Mouse (Mus musculus) limb, embryonic 14.5 days (tissue): Measurements from ENCODE around the gene Necap2. TPM values are rescaled to one million over a fixed set of nuclear protein-coding genes. Genes with fewer than 3 reads are reported as not detected.

ENCODE experiments used
- ATAC-seq: fragments of 200-750 bp; cut with Nextera tagmentation; 2 replicates; pipeline ENCODE4 v1.8.0; 2017; ENCODE audit warnings: low read depth, moderate number of reproducible peaks, moderate TSS enrichment; ENCODE audit not compliant: low FRiP score
- DNase-seq: peaks from one replicate; pipeline ENCODE4 v3.0.0-alpha.2; 2015; ENCODE audit warnings: low spot score
- H3K27ac ChIP-seq: fragments of 300-500 bp; sonication (generic); replicated peaks from 2 replicates; pipeline ENCODE4 v1.5.1; 2014; ENCODE audit warnings: low read depth, mild to moderate bottlenecking, low read length, moderate library complexity, mixed read lengths
- H3K27me3 ChIP-seq: fragments of 300-500 bp; sonication (generic); 2 replicates; pipeline ENCODE4 v1.6.1; 2014; ENCODE audit warnings: low read length, mixed read lengths; ENCODE audit not compliant: control insufficient read depth, insufficient read depth
- H3K36me3 ChIP-seq: fragments of 300-500 bp; sonication (generic); 2 replicates; pipeline ENCODE4 v1.6.1; 2014; ENCODE audit warnings: mild to moderate bottlenecking, low read length, moderate library complexity, mixed read lengths; ENCODE audit not compliant: control insufficient read depth, insufficient read depth
- H3K4me1 ChIP-seq: fragments of 300-500 bp; sonication (generic); 2 replicates; pipeline ENCODE4 v1.6.1; 2014; ENCODE audit warnings: antibody characterized with exemption, low read length, mixed read lengths; ENCODE audit not compliant: control insufficient read depth, insufficient read depth
- H3K4me2 ChIP-seq: fragments of 300-500 bp; sonication (generic); replicated peaks from 2 replicates; pipeline ENCODE4 v1.6.1; 2014; ENCODE audit warnings: low read depth, mild to moderate bottlenecking, low read length, moderate library complexity; ENCODE audit not compliant: severe bottlenecking
- H3K4me3 ChIP-seq: fragments of 300-500 bp; sonication (generic); replicated peaks from 2 replicates; pipeline ENCODE4 v1.5.1; 2014; ENCODE audit warnings: low read length
- H3K9ac ChIP-seq: fragments of 300-500 bp; sonication (generic); 2 replicates; pipeline ENCODE4 v1.6.1; 2014; ENCODE audit warnings: mild to moderate bottlenecking, low read depth, low read length, moderate library complexity; ENCODE audit not compliant: severe bottlenecking
- H3K9me3 ChIP-seq: fragments of 300-500 bp; sonication (generic); 2 replicates; pipeline ENCODE4 v1.6.1; 2016; ENCODE audit warnings: low read length; ENCODE audit not compliant: control insufficient read depth
- POLR2A ChIP-seq: fragments of 200-500 bp; IDR thresholded peaks from 2 replicates; pipeline ENCODE4 v1.8.0; 2012; ENCODE audit warnings: inconsistent platforms, mild to moderate bottlenecking, moderate library complexity, borderline replicate concordance; ENCODE audit not compliant: insufficient read depth, insufficient read length; ENCODE audit errors: extremely low read depth
- WGBS: fragments of 180-500 bp; shearing (Covaris S2); extraction: QIAGEN DNeasy Blood & Tissue Kit; methylation state at CpG from one replicate; pipeline ENCODE4 v1.1.7; 2014; 5-methylcytosine and 5-hydroxymethylcytosine counted together
- polyA plus RNA-seq, 2 experiments: library from polyadenylated mRNA; depleted of rRNA in 1 of 2; stranded (reverse) in 1 of 2; unstranded in 1 of 2; fragments of >200 nt; fragmentation: Nextera tagmentation in 1 of 2; extraction: Ambion mirVana in 1 of 2; gene quantifications; 2 replicates each; pipeline versions ENCODE4 v1.2.1 to v1.2.3; 2012 to 2014

Necap2 gene
- polyA plus RNA-seq, 2 experiments = 79.1 to 90.5 TPM

DNA sequence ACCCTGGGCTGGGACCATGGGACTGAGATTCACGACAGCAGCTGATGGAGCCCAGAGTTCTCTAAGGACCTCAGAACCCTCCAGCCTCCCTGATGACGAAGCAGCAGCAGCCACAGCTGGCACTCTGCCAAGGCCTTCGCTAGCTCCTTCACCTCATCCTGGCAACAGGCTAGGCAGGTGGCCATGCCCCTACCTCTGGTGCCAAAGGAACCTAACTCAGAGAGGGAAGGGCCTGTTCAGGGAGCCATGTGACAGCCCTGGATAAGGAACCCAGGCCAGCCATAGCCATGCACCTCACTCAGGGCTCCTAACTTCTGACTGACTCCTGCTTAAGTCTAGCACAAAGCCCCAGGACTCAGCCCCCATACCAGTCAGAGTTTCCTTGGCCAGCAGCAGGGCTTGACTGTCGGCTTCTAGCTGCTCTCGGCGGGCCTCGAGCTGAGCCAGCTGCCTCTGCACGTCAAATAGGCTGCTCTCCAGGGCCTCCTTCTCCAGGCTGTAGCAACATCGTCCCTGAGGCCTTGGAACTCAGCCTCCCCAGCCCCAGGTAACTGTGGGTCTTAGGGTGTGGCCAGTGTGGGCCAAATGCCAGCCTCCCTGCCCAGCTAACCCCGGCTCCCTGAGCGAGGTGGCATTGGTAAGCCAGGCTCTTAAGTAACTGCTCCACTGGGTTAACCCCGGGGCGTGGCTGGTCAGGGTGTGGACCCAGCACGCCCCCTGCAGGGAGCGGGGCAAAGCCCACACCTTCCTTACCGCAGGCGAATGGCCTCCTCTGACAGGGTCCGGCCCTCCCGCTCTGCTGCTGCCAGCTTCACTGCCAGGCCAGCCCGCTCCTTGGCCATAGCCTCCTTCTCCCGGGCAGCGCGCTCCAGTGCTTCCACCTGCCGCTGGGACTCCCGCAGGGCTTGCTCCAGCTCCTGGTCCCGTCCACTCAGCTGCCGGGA is 44.3 kb downstream of the Necap2 start:
- H3K4me1 ChIP-seq = no peaks in the 10 kb centered on the region
- ATAC-seq (no peak), DNase-seq (no peak)
- H3K36me3 ChIP-seq = peaks cover 52% of the 10 kb centered on the region
- H3K9me3 ChIP-seq = no peaks in the 10 kb centered on the region
- WGBS = 75% methylated on average over 27 of the region's 27 CpGs
- no peak overlapping the region for H3K4me3 ChIP-seq
- H3K27me3 ChIP-seq = no peaks in the 10 kb centered on the region
- H3K4me2 ChIP-seq = no peak overlapping the region
- H3K9ac ChIP-seq = no peak overlapping the region
- no peak for TF ChIP-seq POLR2A
- H3K27ac ChIP-seq = 0 out of 2 replicates have a peak overlapping the region, but pooled peaks have one; percentile 19

DNA sequence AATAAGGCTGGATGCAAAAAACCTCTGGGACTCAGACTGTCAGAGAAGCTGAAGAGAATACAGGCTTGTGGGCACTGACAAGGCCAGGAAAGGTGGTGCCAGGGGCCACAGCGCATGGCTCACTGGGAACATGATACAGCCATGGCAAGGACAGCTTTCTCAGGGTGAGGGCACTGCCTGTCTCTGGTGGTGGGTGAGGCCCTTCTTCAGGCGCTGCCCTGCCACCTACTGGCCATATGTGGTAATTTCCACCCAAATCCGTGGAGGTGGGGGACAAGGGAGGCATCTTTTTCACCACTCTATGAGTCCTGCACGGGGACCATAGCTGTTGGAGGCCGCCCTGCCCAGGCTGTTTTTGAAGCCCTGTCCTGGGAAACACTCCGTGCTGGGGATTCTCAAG is 46.4 kb downstream of the Necap2 start:
- H3K9me3 ChIP-seq = no peaks in the 10 kb centered on the region
- H3K4me1 ChIP-seq = no peaks in the 10 kb centered on the region
- no peak overlapping the region for H3K4me2 ChIP-seq
- 13% methylated on average over 6 of the region's 6 CpGs for WGBS
- H3K27ac ChIP-seq = no peak overlapping the region
- no peak overlapping the region for H3K4me3 ChIP-seq
- H3K27me3 ChIP-seq = no peaks in the 10 kb centered on the region
- no peak overlapping the region for H3K9ac ChIP-seq
- peak; percentile 72 for DNase-seq
- no peak for TF ChIP-seq POLR2A
- peak; percentile 53; the same call in 1 of the 2 replicates for ATAC-seq
- peaks cover 47% of the 10 kb centered on the region for H3K36me3 ChIP-seq

GRCm38 (mm10) chr4:141030541-141031206 is 47.5 kb downstream of the Necap2 start:
- Histone ChIP-seq H3K9me3 (no peaks in the 10 kb centered on the region), H3K4me2 (no peak overlapping the region), H3K9ac (no peak overlapping the region), H3K4me3 (no peak overlapping the region), H3K4me1 (no peaks in the 10 kb centered on the region), H3K27ac (no peak overlapping the region), H3K36me3 (peaks cover 41% of the 10 kb centered on the region), H3K27me3 (no peaks in the 10 kb centered on the region)
- no peak for TF ChIP-seq POLR2A
- 87% methylated on average over 16 of the region's 18 CpGs for WGBS
- DNase-seq (no peak), ATAC-seq (no peak)

GRCm38 (mm10) chr4:141024992-141025391 is 53.2 kb downstream of the Necap2 start:
- 70% methylated on average over 25 of the region's 27 CpGs for WGBS
- Histone ChIP-seq H3K27me3 (no peaks in the 10 kb centered on the region), H3K4me3 (no peak overlapping the region), H3K4me1 (peaks cover 18% of the 10 kb centered on the region), H3K4me2 (no peak overlapping the region), H3K36me3 (peaks cover 24% of the 10 kb centered on the region), H3K9ac (no peak overlapping the region), H3K27ac (no peak overlapping the region), H3K9me3 (no peaks in the 10 kb centered on the region)
- ATAC-seq = no peak
- TF ChIP-seq POLR2A = no peak
- no peak for DNase-seq

GRCm38 (mm10) chr4:141024052-141024451 is 54.1 kb downstream of the Necap2 start:
- no peak for ATAC-seq
- peaks cover 24% of the 10 kb centered on the region for H3K36me3 ChIP-seq
- H3K27me3 ChIP-seq = no peaks in the 10 kb centered on the region
- no peak overlapping the region for H3K9ac ChIP-seq
- no peak overlapping the region for H3K4me2 ChIP-seq
- H3K9me3 ChIP-seq = no peaks in the 10 kb centered on the region
- no peak overlapping the region for H3K27ac ChIP-seq
- no peak for DNase-seq
- peaks cover 25% of the 10 kb centered on the region for H3K4me1 ChIP-seq
- TF ChIP-seq POLR2A = no peak
- 57% methylated on average over 9 of the region's 9 CpGs for WGBS
- no peak overlapping the region for H3K4me3 ChIP-seq
